Mouse (Mus musculus) olfactory bulb, adult 2 months (tissue): ENCODE results near the gene Ano2.

Experiments
- CTCF ChIP-seq: fragments of 200-500 bp; IDR thresholded peaks from 2 replicates; pipeline ENCODE4 v1.5.1; 2012; ENCODE audit warnings: low read depth, mild to moderate bottlenecking, low read length, moderate library complexity; ENCODE audit not compliant: insufficient read depth
- POLR2A ChIP-seq: fragments of 200-500 bp; IDR thresholded peaks from 2 replicates; pipeline ENCODE4 v1.6.1; 2012; ENCODE audit warnings: mild to moderate bottlenecking, low read depth, low read length, moderate library complexity; ENCODE audit not compliant: insufficient read depth

GRCm38 (mm10) chr6:125888596-125888995 is 198.4 kb downstream of the Ano2 start:
- no peak for TF ChIP-seq CTCF
- no peak for TF ChIP-seq POLR2A
